Mouse (Mus musculus): ENCODE results near the gene Ccr2. TPM values are rescaled to one million over a fixed set of nuclear protein-coding genes. Genes with fewer than 3 reads are reported as not detected.

The Ccr2 gene
- under 1 TPM; 0.18 to 0.41 TPM for total RNA-seq (2023)

DNA sequence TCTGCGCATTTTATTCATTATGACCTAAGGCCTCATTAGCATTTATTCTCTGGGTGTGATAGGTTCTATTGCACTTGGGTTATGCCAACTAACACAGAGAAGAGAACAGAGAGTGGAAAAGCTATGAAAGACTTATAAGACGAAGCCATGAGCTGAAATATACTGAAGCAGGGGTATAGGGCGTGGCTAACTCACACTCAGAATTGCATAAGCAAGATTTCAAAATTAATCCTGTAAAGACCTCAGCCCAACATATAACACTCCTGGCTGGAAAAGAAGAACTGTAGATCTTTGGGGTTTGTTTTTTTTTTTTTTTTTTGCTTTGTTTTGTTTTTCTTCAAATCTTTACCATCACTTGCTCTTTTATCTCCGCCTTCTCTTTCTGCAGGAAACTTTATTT, at the start of gene Ccr2:
Ccr2 (plus strand) TSS at position 228 of the 400 bp plus-strand sequence.

DNA sequence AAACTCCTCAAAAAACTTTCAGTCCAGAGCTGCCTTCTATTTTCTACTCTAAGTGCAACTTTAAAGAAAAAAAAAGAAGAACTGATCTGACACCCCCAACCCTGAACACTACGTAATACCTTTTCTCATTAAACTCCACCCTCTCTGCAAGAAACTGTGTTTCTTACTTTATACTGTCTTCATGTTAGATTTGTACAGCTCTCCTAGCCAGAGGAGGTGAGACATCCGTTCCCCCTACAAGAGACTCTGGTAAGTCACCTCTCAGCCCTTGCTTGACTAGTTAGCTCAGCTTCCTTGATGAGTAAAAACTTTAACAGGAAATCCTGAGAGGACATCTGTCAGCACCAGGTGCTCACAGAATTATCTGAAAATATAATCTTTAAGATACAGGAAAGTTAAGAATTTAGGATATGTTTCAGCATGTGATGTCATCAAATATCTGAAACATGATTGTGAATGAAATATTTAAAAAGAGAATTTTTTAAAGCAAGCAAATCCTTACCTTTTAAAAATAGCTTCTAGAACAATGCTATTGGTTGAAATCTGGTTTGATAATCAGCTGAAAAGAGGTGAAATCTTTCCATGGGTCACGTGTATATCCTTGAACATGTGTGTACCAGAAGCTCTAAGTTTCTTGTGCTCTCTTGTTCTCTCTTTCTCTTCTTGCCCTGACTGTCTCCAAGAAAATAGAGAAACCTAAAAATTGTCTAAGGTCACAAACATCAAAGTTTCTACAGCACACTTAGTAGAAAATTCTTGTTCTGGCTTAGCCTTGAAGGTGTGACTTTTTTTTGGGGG, 19.8 kb downstream of the Ccr2 start, which contains the start of gene Ccr5:
Ccr5 (plus strand) TSS at position 157 of the 798 bp plus-strand sequence.

Other genes starting within 250 kb of the Ccr2 start
- gene Xcr1, start 239.9 kb upstream of the Ccr2 start, total RNA-seq (2023): under 1 TPM in 1 of 2 experiments, not detected in 1; 0.35 TPM
- gene Ccr1, start 133.3 kb upstream of the Ccr2 start, total RNA-seq (2023): 1 to 10 TPM; 2.1 to 2.5 TPM
- not detected for gene Ccr1l1, start 123.5 kb upstream of the Ccr2 start, total RNA-seq (2023)
- under 1 TPM; 0.33 to 0.96 TPM for gene Ccr3, start 80.0 kb upstream of the Ccr2 start, total RNA-seq (2023)
- gene Ccr5, start 19.6 kb downstream of the Ccr2 start, total RNA-seq (2023): 1 to 10 TPM; 3.4 to 10.0 TPM
- gene 2010315B03Rik, start 210.7 kb downstream of the Ccr2 start, total RNA-seq (2023): 10 to 100 TPM; 20.9 to 42.8 TPM